Mouse (Mus musculus): Measurements from ENCODE around the gene Brca2.

DNA sequence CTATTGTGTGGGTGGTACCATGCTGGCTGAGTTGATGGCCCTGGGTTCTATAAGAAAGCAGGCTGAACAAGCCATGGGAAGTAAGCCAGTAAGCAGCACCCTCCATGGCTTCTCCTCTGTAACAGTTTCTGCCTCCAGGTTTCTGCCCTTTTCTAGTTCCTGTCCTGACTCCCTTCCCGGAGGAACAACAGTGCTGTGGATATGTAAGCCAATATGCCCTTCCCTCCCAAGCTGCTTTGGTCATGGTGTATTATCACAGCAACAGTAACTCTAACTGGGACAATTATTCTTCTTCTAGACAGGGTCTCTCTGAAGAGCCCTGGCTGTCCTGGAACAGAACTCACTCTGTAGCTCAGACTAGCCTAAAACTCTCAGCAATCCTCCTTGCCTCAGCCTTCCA is 88.7 kb downstream of the Brca2 start:
- no peak for TF ChIP-seq CTCF (IDR thresholded peaks at IDR 0.05; ENCODE audit: borderline replicate concordance, insufficient read depth, low read length)
- TF ChIP-seq POLR2A (IDR thresholded peaks at IDR 0.05; ENCODE audit: low read depth, low read length) = no peak
